Mouse (Mus musculus): ENCODE measurements around the gene Clec18a.
"Not testable (repeated sequence)": the region's sequence is repeated elsewhere in the genome, so short reads cannot be mapped to it uniquely, and the experiment has no call there.

DNA sequence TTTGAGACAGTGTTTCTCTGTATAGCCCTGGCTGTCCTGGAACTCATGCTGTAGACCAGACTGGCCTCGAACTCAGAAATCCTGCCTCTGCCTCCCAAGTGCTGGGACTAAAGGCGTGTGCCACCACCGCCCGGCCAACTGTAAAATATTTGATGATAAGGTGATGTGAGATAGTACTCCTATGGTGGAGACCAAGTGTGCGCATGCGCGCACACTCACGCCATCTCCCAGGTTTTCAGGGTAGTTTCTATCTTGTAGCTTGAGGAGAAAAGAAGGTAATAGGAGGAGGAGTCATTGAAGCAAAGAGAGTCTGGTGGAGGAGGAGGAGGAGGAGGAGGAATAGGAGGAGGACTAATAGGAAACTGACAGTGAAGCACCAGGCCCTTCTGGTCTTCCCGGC, 23.6 kb downstream of the Clec18a start:
- TF ChIP-seq CTCF (IDR thresholded peaks at IDR 0.05; ENCODE audit: control insufficient read depth, insufficient read depth, low read length); POLR2A (IDR thresholded peaks at IDR 0.05; ENCODE audit: borderline replicate concordance, control insufficient read depth, low read depth, low read length): not testable (repeated sequence)

Measured in bone marrow, adult 2 months (tissue).